Mouse (Mus musculus) stomach, postnatal 0 days (tissue): Measurements from ENCODE around the gene Pde4c.

Experiments
- CTCF ChIP-seq: IDR thresholded peaks from 2 replicates; pipeline ENCODE4 v1.5.1; 2016; ENCODE audit warnings: antibody characterized with exemption, low read depth, mild to moderate bottlenecking, moderate library complexity
- EP300 ChIP-seq: optimal IDR thresholded peaks from 2 replicates; pipeline ENCODE3; 2016; ENCODE audit warnings: antibody characterized with exemption

- TF ChIP-seq CTCF (no peak), EP300 (no peak)
Observed at GRCm38 (mm10) chr8:70708281-70708680, 15.2 kb upstream of the Pde4c start.
